Mouse (Mus musculus): ENCODE data around the gene Zfp646. TPM values are rescaled to one million over a fixed set of nuclear protein-coding genes. Genes with fewer than 3 reads are reported as not detected.
A peak's percentile ranks its signal among the peaks of the same experiment; 100 is the strongest.

Gene Zfp646
- polyA plus RNA-seq, 1 experiment: 42.5 TPM

- Histone ChIP-seq H3K4me3 (ENCODE audit: low read depth, low read length) (no peak overlapping the region), H3K4me1 (ENCODE audit: control insufficient read depth, insufficient read depth, low read length) (no peaks in the 10 kb centered on the region), H3K36me3 (ENCODE audit: control insufficient read depth, insufficient read depth, low read length, poor library complexity, severe bottlenecking) (peaks cover 35% of the 10 kb centered on the region), H3K27me3 (ENCODE audit: control insufficient read depth, insufficient read depth, low read length, poor library complexity, severe bottlenecking) (no peaks in the 10 kb centered on the region), H3K9me3 (replicated peaks; ENCODE audit: control insufficient read depth, insufficient read depth, low read length, poor library complexity, severe bottlenecking) (no peaks in the 10 kb centered on the region), H3K27ac (ENCODE audit: insufficient read depth, low read length) (no peak overlapping the region), H3K9ac (ENCODE audit: low read depth, poor library complexity, severe bottlenecking) (no peak overlapping the region)
- no peak for TF ChIP-seq EP300 (IDR thresholded peaks at IDR 0.05; ENCODE audit: insufficient read depth, low read depth, low read length)
- no peak for TF ChIP-seq CTCF (IDR thresholded peaks at IDR 0.05; ENCODE audit: low read depth, low read length)
- no peak for TF ChIP-seq POLR2A (IDR thresholded peaks at IDR 0.05; ENCODE audit: insufficient read depth, low read length)
These were observed 31.9 kb downstream of the Zfp646 start for GRCm38 (mm10) chr7:127907939-127908338.

GRCm38 (mm10) chr7:127908656-127909055 is 32.6 kb downstream of the Zfp646 start:
- H3K27ac ChIP-seq (ENCODE audit: insufficient read depth, low read length): no peak overlapping the region
- no peaks in the 10 kb centered on the region for H3K9me3 ChIP-seq (replicated peaks; ENCODE audit: control insufficient read depth, insufficient read depth, low read length, poor library complexity, severe bottlenecking)
- no peaks in the 10 kb centered on the region for H3K4me1 ChIP-seq (ENCODE audit: control insufficient read depth, insufficient read depth, low read length)
- TF ChIP-seq POLR2A (IDR thresholded peaks at IDR 0.05; ENCODE audit: insufficient read depth, low read length) (no peak), CTCF (IDR thresholded peaks at IDR 0.05; ENCODE audit: low read depth, low read length) (no peak), EP300 (IDR thresholded peaks at IDR 0.05; ENCODE audit: insufficient read depth, low read depth, low read length) (no peak)
- H3K36me3 ChIP-seq (ENCODE audit: control insufficient read depth, insufficient read depth, low read length, poor library complexity, severe bottlenecking): peaks cover 35% of the 10 kb centered on the region
- H3K9ac ChIP-seq (ENCODE audit: low read depth, poor library complexity, severe bottlenecking): no peak overlapping the region
- H3K4me3 ChIP-seq (ENCODE audit: low read depth, low read length): no peak overlapping the region
- H3K27me3 ChIP-seq (ENCODE audit: control insufficient read depth, insufficient read depth, low read length, poor library complexity, severe bottlenecking): no peaks in the 10 kb centered on the region

DNA sequence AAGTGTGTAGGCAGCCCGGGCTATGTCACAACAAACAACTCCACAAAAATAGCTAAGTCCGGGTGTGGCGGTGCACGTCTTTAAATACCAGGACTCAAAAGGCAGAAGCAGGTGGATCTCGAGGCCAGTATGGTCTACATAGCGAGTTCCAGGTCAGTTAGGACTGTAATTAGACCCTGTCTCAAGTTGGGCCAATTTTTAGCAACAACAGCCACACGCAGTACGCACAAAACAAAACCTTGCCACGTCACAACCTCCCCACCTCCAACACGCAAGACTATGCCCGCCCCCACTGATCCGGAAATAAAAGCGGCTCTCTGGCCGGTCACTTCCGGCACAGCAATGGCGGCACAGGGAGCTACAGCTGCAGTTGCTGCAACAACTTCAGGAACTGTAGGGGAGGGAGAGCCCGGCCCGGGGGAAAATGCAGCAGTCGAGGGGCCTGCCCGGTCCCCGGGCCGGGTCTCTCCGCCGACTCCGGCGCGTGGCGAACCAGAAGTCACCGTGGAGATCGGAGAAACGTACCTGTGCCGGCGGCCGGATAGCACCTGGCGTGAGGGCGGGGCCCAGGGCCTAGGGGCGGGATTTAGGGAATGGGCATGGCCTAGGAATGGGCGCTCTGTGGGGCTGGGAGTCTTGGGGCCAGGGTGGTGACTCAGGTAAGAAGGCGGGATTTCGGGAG is 36.3 kb downstream of the Zfp646 start, which contains the start of gene Kat8:
TSS of gene Kat8 (plus strand) at position 327 of the 682 bp plus-strand sequence.
- Histone ChIP-seq H3K36me3 (ENCODE audit: control insufficient read depth, insufficient read depth, low read length, poor library complexity, severe bottlenecking) (peaks cover 41% of the 10 kb centered on the region), H3K27me3 (ENCODE audit: control insufficient read depth, insufficient read depth, low read length, poor library complexity, severe bottlenecking) (no peaks in the 10 kb centered on the region), H3K9ac (ENCODE audit: low read depth, poor library complexity, severe bottlenecking) (peak within 1 kb of the TSS; percentile 83), H3K4me1 (ENCODE audit: control insufficient read depth, insufficient read depth, low read length) (no peaks in the 10 kb centered on the region), H3K27ac (ENCODE audit: insufficient read depth, low read length) (peak within 1 kb of the TSS; percentile 89), H3K4me3 (ENCODE audit: low read depth, low read length) (peak within 1 kb of the TSS; percentile 81), H3K9me3 (replicated peaks; ENCODE audit: control insufficient read depth, insufficient read depth, low read length, poor library complexity, severe bottlenecking) (no peaks in the 10 kb centered on the region)
- TF ChIP-seq POLR2A (IDR thresholded peaks at IDR 0.05; ENCODE audit: insufficient read depth, low read length) (peak; percentile 70), EP300 (IDR thresholded peaks at IDR 0.05; ENCODE audit: insufficient read depth, low read depth, low read length) (0 out of 2 replicates have a peak, but pooled peaks have one; percentile 24), CTCF (IDR thresholded peaks at IDR 0.05; ENCODE audit: low read depth, low read length) (no peak)

DNA sequence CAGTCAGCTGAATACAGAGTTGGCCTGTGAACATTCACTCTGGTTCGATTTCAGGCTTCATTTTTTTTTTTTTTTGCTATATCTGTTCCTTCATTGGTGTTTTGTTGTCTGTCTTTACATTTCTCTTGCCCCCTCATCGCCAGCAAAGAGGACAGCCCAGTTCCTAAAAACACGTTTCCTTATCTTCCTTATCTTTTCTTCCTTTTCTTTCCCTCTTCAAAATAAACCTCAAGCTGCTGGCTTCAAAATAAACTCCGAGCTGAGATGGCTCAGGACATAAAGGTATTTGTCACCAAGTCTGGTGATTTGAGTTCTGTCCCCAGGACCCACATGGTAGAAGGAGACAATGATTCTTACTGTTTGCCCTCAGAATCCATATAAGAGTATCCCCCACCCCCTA is 36.9 kb downstream of the Zfp646 start:
- no peaks in the 10 kb centered on the region for H3K27me3 ChIP-seq (ENCODE audit: control insufficient read depth, insufficient read depth, low read length, poor library complexity, severe bottlenecking)
- H3K9ac ChIP-seq (ENCODE audit: low read depth, poor library complexity, severe bottlenecking): peak overlapping the region; percentile 83
- TF ChIP-seq POLR2A (IDR thresholded peaks at IDR 0.05; ENCODE audit: insufficient read depth, low read length): no peak
- no peak for TF ChIP-seq EP300 (IDR thresholded peaks at IDR 0.05; ENCODE audit: insufficient read depth, low read depth, low read length)
- TF ChIP-seq CTCF (IDR thresholded peaks at IDR 0.05; ENCODE audit: low read depth, low read length): no peak
- peaks cover 35% of the 10 kb centered on the region for H3K36me3 ChIP-seq (ENCODE audit: control insufficient read depth, insufficient read depth, low read length, poor library complexity, severe bottlenecking)
- peak overlapping the region; percentile 89 for H3K27ac ChIP-seq (ENCODE audit: insufficient read depth, low read length)
- no peaks in the 10 kb centered on the region for H3K4me1 ChIP-seq (ENCODE audit: control insufficient read depth, insufficient read depth, low read length)
- H3K9me3 ChIP-seq (replicated peaks; ENCODE audit: control insufficient read depth, insufficient read depth, low read length, poor library complexity, severe bottlenecking): no peaks in the 10 kb centered on the region
- peak overlapping the region; percentile 45 for H3K4me3 ChIP-seq (ENCODE audit: low read depth, low read length)

DNA sequence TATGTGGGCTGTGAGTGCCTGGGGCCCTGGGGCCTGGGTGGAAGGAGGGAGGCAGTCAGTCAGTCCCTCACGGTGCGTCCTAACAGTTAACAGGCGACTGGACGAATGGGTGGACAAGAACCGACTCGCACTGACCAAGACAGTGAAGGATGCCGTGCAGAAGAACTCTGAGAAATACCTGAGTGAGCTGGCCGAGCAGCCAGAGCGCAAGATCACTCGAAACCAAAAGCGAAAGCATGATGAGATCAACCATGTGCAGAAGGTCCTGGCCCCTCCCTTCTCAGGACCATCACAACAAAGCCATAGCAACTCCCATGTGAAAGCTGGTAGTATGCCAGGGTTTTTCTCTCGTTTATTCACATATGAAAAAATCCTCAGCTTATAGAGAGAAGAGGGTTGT is 39.3 kb downstream of the Zfp646 start:
- TF ChIP-seq POLR2A (IDR thresholded peaks at IDR 0.05; ENCODE audit: insufficient read depth, low read length): no peak
- TF ChIP-seq CTCF (IDR thresholded peaks at IDR 0.05; ENCODE audit: low read depth, low read length): no peak
- no peak for TF ChIP-seq EP300 (IDR thresholded peaks at IDR 0.05; ENCODE audit: insufficient read depth, low read depth, low read length)
- H3K36me3 ChIP-seq (ENCODE audit: control insufficient read depth, insufficient read depth, low read length, poor library complexity, severe bottlenecking): peaks cover 22% of the 10 kb centered on the region
- no peaks in the 10 kb centered on the region for H3K27me3 ChIP-seq (ENCODE audit: control insufficient read depth, insufficient read depth, low read length, poor library complexity, severe bottlenecking)

GRCm38 (mm10) chr7:127918203-127918602 is 42.2 kb downstream of the Zfp646 start:
- Histone ChIP-seq H3K9ac (ENCODE audit: low read depth, poor library complexity, severe bottlenecking) (no peak overlapping the region), H3K36me3 (ENCODE audit: control insufficient read depth, insufficient read depth, low read length, poor library complexity, severe bottlenecking) (peaks cover 25% of the 10 kb centered on the region)

More for the DNA sequence above, 39.3 kb downstream of the Zfp646 start:
- H3K9me3 ChIP-seq (replicated peaks; ENCODE audit: control insufficient read depth, insufficient read depth, low read length, poor library complexity, severe bottlenecking): no peaks in the 10 kb centered on the region
- H3K4me3 ChIP-seq (ENCODE audit: low read depth, low read length): no peak overlapping the region
- no peak overlapping the region for H3K27ac ChIP-seq (ENCODE audit: insufficient read depth, low read length)
- H3K4me1 ChIP-seq (ENCODE audit: control insufficient read depth, insufficient read depth, low read length): no peaks in the 10 kb centered on the region
- H3K9ac ChIP-seq (ENCODE audit: low read depth, poor library complexity, severe bottlenecking): no peak overlapping the region

More at GRCm38 (mm10) chr7:127918203-127918602, 42.2 kb downstream of the Zfp646 start:
- H3K4me3 ChIP-seq (ENCODE audit: low read depth, low read length): no peak overlapping the region
- H3K27me3 ChIP-seq (ENCODE audit: control insufficient read depth, insufficient read depth, low read length, poor library complexity, severe bottlenecking): no peaks in the 10 kb centered on the region
- H3K9me3 ChIP-seq (replicated peaks; ENCODE audit: control insufficient read depth, insufficient read depth, low read length, poor library complexity, severe bottlenecking): no peaks in the 10 kb centered on the region
- no peak for TF ChIP-seq POLR2A (IDR thresholded peaks at IDR 0.05; ENCODE audit: insufficient read depth, low read length)
- TF ChIP-seq CTCF (IDR thresholded peaks at IDR 0.05; ENCODE audit: low read depth, low read length): peak; percentile 67
- H3K27ac ChIP-seq (ENCODE audit: insufficient read depth, low read length): peak overlapping the region; percentile 96
- no peaks in the 10 kb centered on the region for H3K4me1 ChIP-seq (ENCODE audit: control insufficient read depth, insufficient read depth, low read length)
